Mouse (Mus musculus): Measurements from ENCODE around the gene Olfr6. TPM values are rescaled to one million over a fixed set of nuclear protein-coding genes. Genes with fewer than 3 reads are reported as not detected.
"Not testable (repeated sequence)": the region's sequence is repeated elsewhere in the genome, so short reads cannot be mapped to it uniquely, and the experiment has no call there.

The Olfr6 gene
- total RNA-seq (2015; ENCODE audit: low replicate concordance): not detected in 2 replicates
- total RNA-seq (2017; ENCODE audit: low replicate concordance): not detected in 2 replicates

- no peak for ATAC-seq (replicated peaks; ENCODE audit: low FRiP score, poor library complexity, severe bottlenecking)
Measured at GRCm38 (mm10) chr7:106963837-106964236, at the start of gene Olfr6. Olfr6 (minus strand) TSS chr7:106963937.

GRCm38 (mm10) chr7:107005972-107006371, 42.2 kb upstream of the Olfr6 start, which contains the start of gene Olfr2:
Olfr2 (minus strand) TSS chr7:107006072.
- no peak for ATAC-seq (replicated peaks; ENCODE audit: low FRiP score, poor library complexity, severe bottlenecking)

GRCm38 (mm10) chr7:107004169-107004568, 40.4 kb upstream of the Olfr6 start:
- no peak for ATAC-seq (replicated peaks; ENCODE audit: low FRiP score, poor library complexity, severe bottlenecking)

DNA sequence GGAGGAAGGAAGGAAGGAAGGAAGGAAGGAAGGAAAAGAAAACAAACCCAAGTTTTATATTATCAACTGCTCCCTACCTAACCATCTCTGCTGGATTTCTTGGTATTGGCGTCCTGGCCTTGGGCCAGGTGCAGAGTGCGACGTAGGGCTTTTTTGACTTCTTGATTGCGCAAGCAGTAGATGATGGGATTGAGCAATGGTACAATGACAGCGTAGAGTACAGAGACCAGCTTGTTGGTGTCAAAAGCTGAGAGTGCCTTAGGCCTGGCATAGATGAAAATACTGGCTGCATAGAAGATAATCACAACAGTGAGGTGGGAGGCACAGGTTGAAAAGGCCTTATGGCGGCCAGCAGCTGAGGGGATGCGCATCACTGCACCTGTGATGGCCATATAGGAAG, 37.1 kb upstream of the Olfr6 start:
- no peak for ATAC-seq (replicated peaks; ENCODE audit: low FRiP score, poor library complexity, severe bottlenecking)

DNA sequence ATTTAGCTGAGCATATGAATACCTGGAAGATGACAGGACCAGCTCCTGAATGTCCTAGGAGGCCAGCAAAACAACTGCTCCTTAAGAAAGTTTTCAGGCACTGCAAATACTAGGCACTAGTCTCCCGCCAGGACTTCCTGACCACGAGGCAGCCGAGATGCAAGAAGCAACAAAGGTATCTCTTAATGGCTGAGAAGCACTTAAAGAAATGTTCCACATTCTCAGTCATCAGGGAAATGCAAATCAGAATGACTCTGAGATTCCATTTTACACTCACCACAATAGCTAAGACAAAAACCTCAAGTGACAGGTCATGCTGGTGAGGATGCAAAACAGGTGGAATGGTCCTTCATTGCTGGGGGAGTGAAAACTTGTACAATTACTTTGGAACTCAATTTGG, 21.5 kb upstream of the Olfr6 start:
- no peak for ATAC-seq (replicated peaks; ENCODE audit: low FRiP score, poor library complexity, severe bottlenecking)

DNA sequence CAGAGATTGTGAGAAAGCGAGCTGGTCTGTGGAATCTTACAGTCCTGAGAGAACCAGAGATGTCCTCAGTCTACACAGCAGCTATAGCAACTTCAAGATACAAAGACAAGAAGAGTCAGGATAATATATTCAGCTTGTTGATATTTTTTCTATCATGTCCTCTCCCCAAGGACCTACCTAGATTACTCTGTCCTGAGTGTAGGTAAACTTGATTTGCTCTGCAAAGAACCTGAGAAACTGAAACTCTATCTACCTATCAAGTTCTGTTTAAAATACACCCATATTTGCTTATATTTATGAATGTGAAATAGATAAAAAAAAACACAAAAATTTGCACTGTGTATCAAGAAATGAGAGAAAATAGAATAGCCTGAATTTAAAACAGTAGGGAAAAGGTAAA, 11.6 kb upstream of the Olfr6 start, which contains the start of gene Olfr711:
TSS of gene Olfr711 (minus strand) at position 101 of the 400 bp plus-strand sequence.
- no peak for ATAC-seq (replicated peaks; ENCODE audit: low FRiP score, poor library complexity, severe bottlenecking)

GRCm38 (mm10) chr7:106967503-106967902, 3.8 kb upstream of the Olfr6 start:
- ATAC-seq (replicated peaks; ENCODE audit: low FRiP score, poor library complexity, severe bottlenecking): not testable (repeated sequence)

DNA sequence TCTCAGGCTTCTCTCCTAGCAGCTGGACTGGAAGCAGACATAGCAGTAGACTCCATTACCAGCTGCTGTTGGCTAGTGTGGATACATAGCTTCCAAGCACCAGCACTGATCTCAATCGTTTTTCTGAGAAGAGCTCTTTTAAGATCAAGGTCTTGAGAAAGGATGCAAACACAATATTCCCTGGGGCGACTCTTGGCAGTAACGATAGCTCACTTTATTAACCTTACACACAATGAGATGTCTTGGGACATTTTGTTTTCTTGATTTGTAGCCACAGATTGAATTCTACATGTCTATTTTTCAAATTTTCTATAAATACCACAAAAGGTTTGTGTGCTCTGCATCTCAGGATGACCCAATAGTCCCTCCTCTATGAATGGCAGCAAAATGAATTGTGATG, 15.5 kb downstream of the Olfr6 start, which contains the start of gene Olfr710:
TSS of gene Olfr710 (minus strand) at position 101 of the 400 bp plus-strand sequence.
- ATAC-seq (replicated peaks; ENCODE audit: low FRiP score, poor library complexity, severe bottlenecking): no peak

- no peak for ATAC-seq (replicated peaks; ENCODE audit: low FRiP score, poor library complexity, severe bottlenecking)
Measured at GRCm38 (mm10) chr7:106932119-106932518, 31.6 kb downstream of the Olfr6 start, which contains the start of gene Olfr709-ps1. Olfr709-ps1 (minus strand) TSS chr7:106932219.

DNA sequence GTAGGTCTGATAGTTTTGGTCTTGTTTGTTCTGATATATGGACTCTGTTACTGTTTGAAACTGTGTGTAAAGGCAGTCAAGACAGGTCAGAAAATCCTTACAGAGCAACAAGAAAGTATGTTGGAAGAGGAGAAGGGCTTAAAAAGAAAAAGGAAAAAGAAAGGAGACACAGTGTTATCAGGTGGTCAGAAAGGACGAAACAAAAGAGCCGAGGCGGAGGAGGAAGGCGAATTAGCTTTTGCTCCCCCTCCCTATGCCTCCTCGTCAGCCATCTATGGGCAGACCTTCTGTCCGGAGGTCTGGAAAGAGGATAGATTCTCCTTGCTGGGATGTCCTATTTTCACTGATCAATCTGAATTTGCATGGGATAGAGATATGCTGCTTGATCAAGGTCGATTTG, 42.8 kb downstream of the Olfr6 start:
- not testable (repeated sequence) for ATAC-seq (replicated peaks; ENCODE audit: low FRiP score, poor library complexity, severe bottlenecking)

DNA sequence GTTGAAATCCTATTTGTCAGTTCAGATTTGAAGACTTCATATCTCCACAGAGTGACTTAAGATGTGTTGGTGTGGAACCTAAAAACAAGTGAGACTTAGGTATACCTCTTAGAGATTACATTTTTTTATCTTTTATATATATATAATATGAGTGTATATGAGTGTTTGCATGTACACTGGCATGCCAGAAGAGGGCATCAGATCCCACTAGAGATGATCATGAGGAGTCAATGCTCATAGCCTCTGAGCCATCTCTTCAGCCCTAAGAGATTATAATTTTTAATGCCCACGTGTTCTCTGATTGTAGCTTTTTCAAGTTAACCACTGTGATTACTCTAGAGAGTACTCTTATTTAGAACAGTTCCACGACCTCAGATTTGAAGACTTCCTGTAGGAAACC, 56.1 kb downstream of the Olfr6 start, which contains the start of gene Olfr1532-ps1:
TSS of gene Olfr1532-ps1 (plus strand) at position 326 of the 400 bp plus-strand sequence.
- no peak for ATAC-seq (replicated peaks; ENCODE audit: low FRiP score, poor library complexity, severe bottlenecking)

Other genes with a start within 250 kb of the Olfr6 start
- gene Olfr695, start 247.5 kb downstream of the Olfr6 start, total RNA-seq (2015; ENCODE audit: low replicate concordance): not detected in 2 replicates
- gene Olfr695, start 247.5 kb downstream of the Olfr6 start, total RNA-seq (2017; ENCODE audit: low replicate concordance): not detected in 2 replicates
- not detected in 2 replicates for gene Olfr697, start 221.5 kb downstream of the Olfr6 start, total RNA-seq (2015; ENCODE audit: low replicate concordance)
- not detected in 2 replicates for gene Olfr697, start 221.5 kb downstream of the Olfr6 start, total RNA-seq (2017; ENCODE audit: low replicate concordance)
- gene Olfr698, start 208.5 kb downstream of the Olfr6 start, total RNA-seq (2015; ENCODE audit: low replicate concordance): not detected in 2 replicates
- gene Olfr698, start 208.5 kb downstream of the Olfr6 start, total RNA-seq (2017; ENCODE audit: low replicate concordance): not detected in 2 replicates
- 0.84 TPM in 1 of 2 replicates, not detected in the other for gene Olfr699, start 170.7 kb downstream of the Olfr6 start, total RNA-seq (2015; ENCODE audit: low replicate concordance)
- gene Olfr699, start 170.7 kb downstream of the Olfr6 start, total RNA-seq (2017; ENCODE audit: low replicate concordance): not detected in 2 replicates
- gene Olfr700, start 155.1 kb downstream of the Olfr6 start, total RNA-seq (2015; ENCODE audit: low replicate concordance): not detected in 2 replicates
- not detected in 2 replicates for gene Olfr700, start 155.1 kb downstream of the Olfr6 start, total RNA-seq (2017; ENCODE audit: low replicate concordance)
- gene Olfr701, start 149.8 kb downstream of the Olfr6 start, total RNA-seq (2015; ENCODE audit: low replicate concordance): not detected in 2 replicates
- not detected in 2 replicates for gene Olfr701, start 149.8 kb downstream of the Olfr6 start, total RNA-seq (2017; ENCODE audit: low replicate concordance)
- not detected in 2 replicates for gene Olfr702, start 130.0 kb downstream of the Olfr6 start, total RNA-seq (2015; ENCODE audit: low replicate concordance)
- gene Olfr702, start 130.0 kb downstream of the Olfr6 start, total RNA-seq (2017; ENCODE audit: low replicate concordance): not detected in 2 replicates
- not detected in 2 replicates for gene Olfr703, start 120.6 kb downstream of the Olfr6 start, total RNA-seq (2015; ENCODE audit: low replicate concordance)
- gene Olfr703, start 120.6 kb downstream of the Olfr6 start, total RNA-seq (2017; ENCODE audit: low replicate concordance): not detected in 2 replicates
- gene Olfr704, start 100.8 kb downstream of the Olfr6 start, total RNA-seq (2015; ENCODE audit: low replicate concordance): not detected in 2 replicates
- not detected in 2 replicates for gene Olfr704, start 100.8 kb downstream of the Olfr6 start, total RNA-seq (2017; ENCODE audit: low replicate concordance)
- not detected in 2 replicates for gene Olfr705, start 87.0 kb downstream of the Olfr6 start, total RNA-seq (2015; ENCODE audit: low replicate concordance)
- gene Olfr705, start 87.0 kb downstream of the Olfr6 start, total RNA-seq (2017; ENCODE audit: low replicate concordance): not detected in 2 replicates
- not detected in 2 replicates for gene Olfr706, start 75.8 kb downstream of the Olfr6 start, total RNA-seq (2015; ENCODE audit: low replicate concordance)
- not detected in 2 replicates for gene Olfr706, start 75.8 kb downstream of the Olfr6 start, total RNA-seq (2017; ENCODE audit: low replicate concordance)
- not detected in 2 replicates for gene Olfr707, start 62.7 kb downstream of the Olfr6 start, total RNA-seq (2015; ENCODE audit: low replicate concordance)
- gene Olfr707, start 62.7 kb downstream of the Olfr6 start, total RNA-seq (2017; ENCODE audit: low replicate concordance): not detected in 2 replicates
- gene Olfr1532-ps1, start 55.9 kb downstream of the Olfr6 start, total RNA-seq (2015; ENCODE audit: low replicate concordance): not detected in 2 replicates
- not detected in 2 replicates for gene Olfr1532-ps1, start 55.9 kb downstream of the Olfr6 start, total RNA-seq (2017; ENCODE audit: low replicate concordance)
- gene Olfr709-ps1, start 31.7 kb downstream of the Olfr6 start, total RNA-seq (2015; ENCODE audit: low replicate concordance): not detected in 2 replicates
- not detected in 2 replicates for gene Olfr709-ps1, start 31.7 kb downstream of the Olfr6 start, total RNA-seq (2017; ENCODE audit: low replicate concordance)
- gene Olfr710, start 15.6 kb downstream of the Olfr6 start, total RNA-seq (2015; ENCODE audit: low replicate concordance): not detected in 2 replicates
- not detected in 2 replicates for gene Olfr710, start 15.6 kb downstream of the Olfr6 start, total RNA-seq (2017; ENCODE audit: low replicate concordance)
- not detected in 2 replicates for gene Olfr711, start 11.5 kb upstream of the Olfr6 start, total RNA-seq (2015; ENCODE audit: low replicate concordance)
- gene Olfr711, start 11.5 kb upstream of the Olfr6 start, total RNA-seq (2017; ENCODE audit: low replicate concordance): 0.38 TPM in 1 of 2 replicates, not detected in the other
- not detected in 2 replicates for gene Olfr2, start 42.1 kb upstream of the Olfr6 start, total RNA-seq (2015; ENCODE audit: low replicate concordance)
- gene Olfr2, start 42.1 kb upstream of the Olfr6 start, total RNA-seq (2017; ENCODE audit: low replicate concordance): not detected in 2 replicates
- gene Olfr713, start 67.2 kb upstream of the Olfr6 start, total RNA-seq (2015; ENCODE audit: low replicate concordance): not detected in 2 replicates
- not detected in 2 replicates for gene Olfr713, start 67.2 kb upstream of the Olfr6 start, total RNA-seq (2017; ENCODE audit: low replicate concordance)
- gene Olfr714, start 107.0 kb upstream of the Olfr6 start, total RNA-seq (2015; ENCODE audit: low replicate concordance): not detected in 2 replicates
- not detected in 2 replicates for gene Olfr714, start 107.0 kb upstream of the Olfr6 start, total RNA-seq (2017; ENCODE audit: low replicate concordance)
- gene Olfr17, start 129.3 kb upstream of the Olfr6 start, total RNA-seq (2015; ENCODE audit: low replicate concordance): not detected in 2 replicates
- gene Olfr17, start 129.3 kb upstream of the Olfr6 start, total RNA-seq (2017; ENCODE audit: low replicate concordance): not detected in 2 replicates
- not detected in 2 replicates for gene Olfr715b, start 146.4 kb upstream of the Olfr6 start, total RNA-seq (2015; ENCODE audit: low replicate concordance)
- gene Olfr715b, start 146.4 kb upstream of the Olfr6 start, total RNA-seq (2017; ENCODE audit: low replicate concordance): not detected in 2 replicates
- not detected in 2 replicates for gene Olfr715, start 167.1 kb upstream of the Olfr6 start, total RNA-seq (2015; ENCODE audit: low replicate concordance)
- gene Olfr715, start 167.1 kb upstream of the Olfr6 start, total RNA-seq (2017; ENCODE audit: low replicate concordance): not detected in 2 replicates
- gene Olfr716, start 174.4 kb upstream of the Olfr6 start, total RNA-seq (2015; ENCODE audit: low replicate concordance): not detected in 2 replicates
- not detected in 2 replicates for gene Olfr716, start 174.4 kb upstream of the Olfr6 start, total RNA-seq (2017; ENCODE audit: low replicate concordance)
- gene Nlrp14, start 203.1 kb upstream of the Olfr6 start, total RNA-seq (2015; ENCODE audit: low replicate concordance): not detected in 2 replicates
- not detected in 2 replicates for gene Nlrp14, start 203.1 kb upstream of the Olfr6 start, total RNA-seq (2017; ENCODE audit: low replicate concordance)
- gene Rbmxl2, start 245.5 kb upstream of the Olfr6 start, total RNA-seq (2015; ENCODE audit: low replicate concordance): not detected in 2 replicates
- not detected in 2 replicates for gene Rbmxl2, start 245.5 kb upstream of the Olfr6 start, total RNA-seq (2017; ENCODE audit: low replicate concordance)

All from erythroid progenitor cell, adult 5-6 weeks (primary cell).